Mouse (Mus musculus) c-Kit-positive CD71-positive TER-119-negative erythroid progenitor cells, embryonic 14.5 days (primary cell): ENCODE results near the gene Mob3b.

ENCODE experiments used
- DNase-seq: peaks from one replicate; pipeline ENCODE4 v3.0.0-alpha.2; 2013; ENCODE audit warnings: low read depth

Mob3b gene

GRCm38 (mm10) chr4:35146597-35146996 lies 10.7 kb downstream of the Mob3b start:
- no peak for DNase-seq

GRCm38 (mm10) chr4:35145726-35146125 lies 11.6 kb downstream of the Mob3b start:
- DNase-seq = no peak

GRCm38 (mm10) chr4:35143472-35144102 lies 13.7 kb downstream of the Mob3b start:
- no peak for DNase-seq

- no peak for DNase-seq
Measured at GRCm38 (mm10) chr4:35140317-35140716, 17.0 kb downstream of the Mob3b start.

- no peak for DNase-seq
Measured at GRCm38 (mm10) chr4:35138077-35138476, 19.2 kb downstream of the Mob3b start.

GRCm38 (mm10) chr4:35136996-35137395 lies 20.3 kb downstream of the Mob3b start:
- DNase-seq = peak; percentile 41

GRCm38 (mm10) chr4:35135806-35136205 lies 21.5 kb downstream of the Mob3b start:
- DNase-seq = no peak

- no peak for DNase-seq
Measured at GRCm38 (mm10) chr4:35134846-35135611, 22.3 kb downstream of the Mob3b start.

- DNase-seq = no peak
Measured at GRCm38 (mm10) chr4:35133411-35133810, 23.9 kb downstream of the Mob3b start.

- DNase-seq = no peak
Measured at GRCm38 (mm10) chr4:35131592-35131991, 25.7 kb downstream of the Mob3b start.

GRCm38 (mm10) chr4:35130411-35130948 lies 26.8 kb downstream of the Mob3b start:
- DNase-seq = no peak

GRCm38 (mm10) chr4:35127759-35128158 lies 29.5 kb downstream of the Mob3b start:
- DNase-seq = no peak

- DNase-seq = no peak
Measured at GRCm38 (mm10) chr4:35126776-35127175, 30.5 kb downstream of the Mob3b start.

GRCm38 (mm10) chr4:35125299-35125777 lies 31.9 kb downstream of the Mob3b start:
- DNase-seq = no peak

- DNase-seq = no peak
Measured at GRCm38 (mm10) chr4:35124027-35124426, 33.3 kb downstream of the Mob3b start.

- DNase-seq = no peak
Measured at GRCm38 (mm10) chr4:35123087-35123486, 34.2 kb downstream of the Mob3b start.

- DNase-seq = no peak
Measured at GRCm38 (mm10) chr4:35121060-35121459, 36.2 kb downstream of the Mob3b start.

GRCm38 (mm10) chr4:35120575-35120974 lies 36.7 kb downstream of the Mob3b start:
- DNase-seq = no peak

- no peak for DNase-seq
Measured at GRCm38 (mm10) chr4:35120159-35120558, 37.1 kb downstream of the Mob3b start.

- DNase-seq = no peak
Measured at GRCm38 (mm10) chr4:35118851-35119250, 38.4 kb downstream of the Mob3b start.

GRCm38 (mm10) chr4:35117144-35117543 lies 40.1 kb downstream of the Mob3b start:
- DNase-seq = no peak

GRCm38 (mm10) chr4:35115933-35116332 lies 41.4 kb downstream of the Mob3b start:
- DNase-seq = no peak

- no peak for DNase-seq
Measured at GRCm38 (mm10) chr4:35114950-35115349, 42.3 kb downstream of the Mob3b start.
